Mouse (Mus musculus) regulatory T cell (primary cell): ENCODE data around the gene Atp10a.

ENCODE experiments used
- in situ Hi-C: fragments of 300-600 bp; cut with MboI, MseI; formaldehyde crosslinking; loops from one replicate; pipeline ENCODE4 v1.15.1; 2025; ENCODE audit warnings: high pct_unique_total_duplicates

Atp10a gene

DNA sequence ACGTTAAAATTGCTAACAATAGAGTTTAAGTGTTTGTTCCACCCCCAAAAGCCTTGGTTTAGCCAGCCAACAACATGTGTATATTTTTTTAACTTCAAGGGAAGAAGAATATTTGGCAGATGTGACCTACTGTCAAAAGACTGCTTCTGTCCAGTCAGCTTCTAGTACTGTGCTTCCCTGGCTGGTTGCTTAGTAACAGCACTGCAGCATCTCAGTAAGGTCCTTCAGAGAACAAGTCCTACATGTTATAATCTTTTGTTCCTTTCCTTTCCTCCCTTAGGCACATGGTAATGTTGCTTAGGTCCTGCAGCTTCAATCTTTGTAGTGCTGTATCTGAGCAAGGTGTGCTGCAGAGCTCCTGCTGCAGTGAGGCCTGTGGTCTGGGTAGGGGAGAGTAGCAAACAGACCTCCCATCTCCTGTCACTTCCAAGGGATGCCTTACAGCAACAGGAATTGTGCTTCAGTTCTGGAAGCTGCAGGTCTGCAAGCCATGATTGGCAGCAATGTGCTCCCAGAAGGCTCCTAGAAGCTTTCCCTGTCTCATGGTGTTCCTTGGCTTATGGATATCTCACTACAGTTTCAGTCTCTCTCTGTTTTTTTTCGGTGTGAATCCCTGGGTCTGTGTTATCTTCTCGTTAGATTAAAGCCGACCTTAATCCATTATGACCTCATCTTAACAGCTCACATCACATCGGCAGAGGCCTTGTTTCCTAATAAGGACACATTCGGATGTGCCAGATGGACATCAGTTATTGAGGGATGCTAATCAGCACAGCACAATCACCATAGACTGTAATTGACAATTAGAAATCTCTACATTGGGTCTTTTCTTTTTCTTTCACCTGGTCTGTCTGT lies 34.3 kb downstream of the Atp10a start:
- in situ Hi-C loops: no loop called here

DNA sequence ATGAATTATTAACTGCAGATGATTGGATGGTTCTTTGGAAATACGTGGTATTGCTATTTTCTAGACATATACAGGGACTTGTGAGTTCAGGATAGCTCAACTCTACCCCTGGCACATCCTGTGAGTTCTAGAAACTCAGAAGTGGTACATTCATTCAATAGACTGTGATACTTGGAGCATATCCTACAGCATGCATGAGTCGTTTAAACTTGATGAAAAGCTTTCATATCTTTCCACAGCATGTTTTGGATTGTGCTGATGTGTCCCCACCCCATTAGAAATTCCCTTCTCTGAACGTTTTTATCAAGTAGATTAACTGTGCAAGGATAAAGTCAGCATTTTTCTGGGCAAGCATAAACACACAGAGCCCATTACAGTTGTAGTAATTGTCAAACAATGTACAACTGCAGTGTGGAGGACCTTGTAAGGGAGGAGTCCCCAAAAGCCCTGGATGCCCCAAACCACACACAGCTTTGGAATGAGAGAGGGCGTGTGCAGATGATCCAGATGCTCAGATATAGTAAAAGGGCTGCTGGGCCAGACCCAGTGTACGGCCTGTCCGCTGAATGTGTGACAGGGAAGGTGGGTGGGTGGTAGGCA lies 35.1 kb downstream of the Atp10a start:
- in situ Hi-C loops: no loop called here

DNA sequence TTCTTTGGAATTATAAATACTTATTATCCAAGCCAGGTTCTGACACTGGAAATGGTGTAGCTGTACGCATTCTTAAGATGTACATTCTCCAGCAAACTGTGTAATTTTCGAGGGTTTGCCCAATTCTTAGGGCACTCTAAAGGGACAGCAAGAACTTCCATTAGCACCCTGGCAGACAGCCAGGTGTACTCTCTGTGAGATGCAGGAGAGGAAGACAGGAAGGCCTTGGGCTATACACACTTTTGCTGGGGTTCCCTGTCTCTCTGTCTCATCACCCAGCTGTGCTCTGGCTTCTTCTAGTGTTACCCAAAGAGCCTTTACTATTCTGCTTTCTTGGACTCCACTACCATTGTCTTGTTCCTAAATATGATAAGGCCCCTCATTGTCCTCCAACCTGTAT lies 36.7 kb downstream of the Atp10a start:
- in situ Hi-C loops: no loop called here

DNA sequence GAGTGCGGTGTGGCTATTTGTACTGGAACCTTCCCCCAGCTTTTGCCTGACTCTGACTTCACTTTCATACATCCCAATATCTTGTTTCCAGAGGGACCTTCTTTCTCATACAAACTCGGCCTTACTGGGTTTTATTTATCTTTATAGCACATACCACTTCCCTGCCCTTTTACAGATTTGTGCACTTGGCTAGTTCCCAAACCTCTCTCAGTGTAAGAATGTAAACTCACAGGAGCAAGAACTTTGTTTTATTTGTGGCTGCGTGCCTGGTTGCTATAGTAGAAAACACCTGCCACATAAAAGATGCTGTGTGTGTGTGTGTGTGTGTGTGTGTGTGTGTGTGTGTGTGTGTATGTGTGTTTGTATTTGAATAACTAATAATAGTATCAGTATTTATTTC lies 37.4 kb downstream of the Atp10a start:
- in situ Hi-C loops: no loop called here

DNA sequence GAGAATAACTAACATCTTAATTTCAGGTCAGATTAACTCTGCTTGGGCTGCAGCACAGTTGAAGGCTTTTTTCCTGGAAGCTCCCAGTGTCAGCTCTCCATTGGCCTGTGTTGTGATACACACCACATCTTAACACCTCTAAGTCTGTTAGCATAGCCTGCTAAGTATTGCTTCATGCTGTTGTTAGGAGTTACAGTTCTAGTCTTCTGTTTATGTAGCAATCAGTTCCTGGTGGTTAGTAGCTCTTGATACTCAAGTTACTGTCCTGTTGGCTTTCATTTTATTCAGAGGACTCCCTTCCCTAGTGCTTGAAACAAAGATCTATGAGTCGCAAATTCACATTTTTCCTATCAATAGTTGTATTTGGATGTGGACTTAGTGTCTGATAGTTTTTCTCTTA lies 39.7 kb downstream of the Atp10a start:
- in situ Hi-C loops: no loop called here

DNA sequence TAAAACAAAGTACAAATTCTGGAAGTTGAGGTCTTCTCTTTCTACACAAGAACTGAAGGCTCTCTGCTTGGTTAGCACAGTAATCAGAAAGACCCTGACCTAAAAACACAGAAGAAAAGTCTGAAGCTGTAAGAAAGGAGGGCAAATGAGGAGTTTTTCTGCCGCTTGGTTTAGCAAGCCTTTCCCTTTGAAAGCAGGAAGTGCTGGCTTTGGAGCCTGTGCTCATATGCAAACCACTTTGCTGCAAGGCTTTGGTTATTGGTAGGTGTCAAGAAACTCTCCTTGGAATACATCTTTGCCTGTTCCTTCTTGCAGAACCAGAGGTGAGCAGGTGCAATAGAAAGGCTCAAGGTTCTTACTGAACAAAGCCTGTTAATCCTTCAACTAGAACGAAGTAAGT lies 41.1 kb downstream of the Atp10a start:
- in situ Hi-C loops: no loop called here

DNA sequence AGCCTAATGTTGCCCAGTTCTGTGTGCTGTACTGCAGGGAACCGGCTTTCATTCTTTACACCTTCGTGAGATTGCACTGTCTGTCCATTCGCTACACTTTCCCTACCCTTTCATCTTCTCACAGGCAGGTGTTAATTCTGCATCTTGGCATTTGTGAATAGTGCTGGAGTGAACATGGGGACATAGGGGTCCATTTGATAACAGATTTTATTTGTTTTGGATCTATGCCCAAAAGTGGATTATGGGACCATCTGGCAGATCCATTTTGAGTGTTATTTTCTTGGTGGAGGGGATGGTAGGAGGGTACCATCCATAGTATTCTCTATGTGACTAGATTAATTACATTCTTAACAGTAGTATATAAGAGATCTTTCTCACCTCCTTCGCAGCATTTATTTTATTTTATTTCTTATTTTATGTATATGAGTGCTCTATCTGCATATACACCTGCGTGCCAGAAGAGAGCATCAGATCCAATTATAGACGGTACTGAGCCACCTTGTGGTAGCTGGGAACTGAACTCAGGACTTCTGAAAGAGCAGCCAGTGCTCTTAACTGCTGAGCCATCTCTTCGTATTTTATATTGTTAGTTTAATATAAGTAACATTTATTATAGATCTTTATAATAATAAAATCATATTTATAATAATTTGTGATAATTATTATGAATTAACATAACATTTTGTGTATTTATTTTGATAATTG lies 42.9 kb downstream of the Atp10a start:
- in situ Hi-C loops: no loop called here

DNA sequence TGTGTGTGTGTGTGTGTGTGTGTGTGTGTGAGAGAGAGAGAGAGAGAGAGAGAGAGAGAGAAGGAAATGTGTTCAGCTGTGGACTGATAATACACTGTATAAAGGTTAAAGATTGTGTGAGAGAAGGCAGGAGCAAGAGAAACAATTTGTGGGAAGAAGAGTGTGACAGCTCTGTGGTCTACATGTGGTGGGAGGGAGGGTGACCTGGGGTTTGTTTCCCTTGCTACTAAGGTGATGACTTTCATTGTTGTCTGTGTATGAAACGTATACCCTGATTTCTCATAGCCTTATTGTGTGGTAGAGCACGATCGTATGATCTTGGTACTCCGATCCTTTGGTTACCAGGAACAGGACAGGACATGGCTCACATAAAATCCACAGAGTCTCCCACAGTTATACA lies 45.3 kb downstream of the Atp10a start:
- in situ Hi-C loops: loop anchor here (10.0 kb wide), 1 partner anchor 1067 kb away; no protein-coding TSS in a partner anchor

DNA sequence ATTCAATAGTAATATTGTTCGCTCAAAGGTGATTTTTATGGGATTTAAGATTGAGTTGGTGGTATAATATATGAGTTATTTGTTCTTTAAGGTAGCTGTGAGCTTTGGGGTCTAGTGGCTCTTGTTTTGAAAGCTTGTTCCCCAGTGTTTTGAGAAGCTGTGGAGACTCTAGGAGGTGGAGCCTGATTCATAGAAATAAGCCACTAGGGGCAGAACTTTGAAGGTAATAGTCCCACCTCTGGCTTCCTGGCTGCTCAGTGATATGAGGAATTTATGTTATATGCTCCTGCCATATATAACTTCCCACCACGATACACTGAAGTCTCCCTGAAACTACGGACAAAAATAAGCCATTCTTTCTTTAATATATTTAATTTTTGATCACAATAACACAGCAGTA lies 49.2 kb downstream of the Atp10a start:
- in situ Hi-C loops: loop anchor here (10.0 kb wide), 1 partner anchor 1070 kb away; no protein-coding TSS in a partner anchor

DNA sequence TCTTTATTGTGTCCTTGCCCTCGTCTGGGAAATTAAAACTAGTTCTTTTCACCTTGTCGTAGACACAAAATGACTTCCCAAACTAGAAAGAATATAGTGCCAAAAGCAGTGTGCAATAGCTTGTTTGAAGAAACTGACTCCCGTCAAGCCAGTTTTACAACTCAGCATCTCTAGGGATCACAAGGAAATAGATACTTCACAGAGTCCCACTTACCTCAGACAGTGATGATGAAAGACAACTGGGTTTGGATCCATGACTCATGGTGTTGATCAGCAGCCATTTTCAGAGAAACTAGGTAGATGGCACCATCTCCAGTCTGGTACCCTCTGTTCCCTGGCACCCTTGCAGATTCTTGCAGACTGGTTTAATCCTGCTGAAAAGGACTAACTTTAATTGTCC lies 53.3 kb downstream of the Atp10a start:
- in situ Hi-C loops: loop anchor here (10.0 kb wide), 1 partner anchor 1075 kb away; no protein-coding TSS in a partner anchor

DNA sequence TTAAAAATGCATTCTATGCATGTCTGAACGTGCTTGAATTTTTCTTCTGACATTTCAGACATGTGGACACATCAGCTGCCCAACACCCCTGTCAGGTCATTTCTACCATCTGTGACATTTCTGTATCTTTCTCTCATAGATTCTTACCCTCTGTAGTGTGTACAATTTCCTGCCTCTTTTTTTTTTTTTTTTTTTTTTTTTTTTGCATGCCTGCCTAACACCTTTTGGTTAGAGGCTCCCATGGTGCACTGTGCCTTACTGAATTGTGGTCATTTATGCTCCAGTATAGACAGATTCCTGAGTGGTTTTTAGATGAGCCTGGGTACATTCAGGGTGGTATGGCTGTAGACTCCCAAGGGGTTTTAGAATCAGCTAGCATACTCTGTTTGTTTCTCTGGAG lies 54.3 kb downstream of the Atp10a start:
- in situ Hi-C loops: no loop called here

DNA sequence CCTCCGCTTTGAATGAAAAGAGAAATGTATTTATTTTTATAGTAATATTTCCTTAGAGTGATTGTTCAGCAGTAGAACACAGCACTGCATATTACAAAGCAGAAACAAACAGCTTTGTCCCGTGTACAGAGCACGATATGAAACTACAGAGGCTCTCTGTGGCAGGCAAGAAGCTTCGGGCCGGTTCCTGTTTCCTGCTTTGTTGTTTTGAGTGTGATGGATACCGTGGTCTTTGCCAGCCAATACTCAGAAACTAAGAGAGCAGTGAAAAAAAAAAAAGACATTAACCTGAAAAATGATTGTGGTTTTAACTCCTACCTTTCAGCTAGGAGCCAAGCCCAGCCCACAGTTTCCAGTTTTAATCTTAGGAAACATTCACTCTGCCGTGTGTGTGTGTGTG lies 55.8 kb downstream of the Atp10a start:
- in situ Hi-C loops: no loop called here

DNA sequence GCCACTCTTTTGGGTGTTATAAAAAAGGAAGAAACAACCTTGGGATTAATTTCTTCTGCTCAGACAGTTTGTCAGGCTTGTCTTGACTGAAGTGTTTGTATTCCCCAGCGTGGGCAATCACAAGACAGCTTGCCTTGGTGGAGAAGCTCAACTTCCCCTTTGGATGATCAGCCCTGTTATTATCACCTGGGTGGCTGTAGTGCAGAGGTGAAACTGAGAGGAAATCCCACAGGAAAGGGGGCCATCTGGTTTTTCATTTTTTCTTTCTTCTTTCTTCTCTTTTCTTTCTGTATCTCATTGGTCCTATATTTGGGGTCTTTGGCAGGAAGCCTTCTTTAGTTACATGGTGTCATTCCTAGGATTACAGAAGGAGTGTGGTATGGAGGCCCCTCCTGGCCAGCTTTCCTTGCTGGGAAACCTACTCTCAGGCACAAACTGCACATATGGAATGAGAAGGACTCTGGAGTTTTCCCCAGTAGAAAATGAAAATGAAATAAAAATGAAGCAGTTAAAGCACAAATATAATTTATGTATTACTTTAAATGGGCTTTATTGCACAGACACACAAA lies 59.7 kb downstream of the Atp10a start:
- in situ Hi-C loops: no loop called here

DNA sequence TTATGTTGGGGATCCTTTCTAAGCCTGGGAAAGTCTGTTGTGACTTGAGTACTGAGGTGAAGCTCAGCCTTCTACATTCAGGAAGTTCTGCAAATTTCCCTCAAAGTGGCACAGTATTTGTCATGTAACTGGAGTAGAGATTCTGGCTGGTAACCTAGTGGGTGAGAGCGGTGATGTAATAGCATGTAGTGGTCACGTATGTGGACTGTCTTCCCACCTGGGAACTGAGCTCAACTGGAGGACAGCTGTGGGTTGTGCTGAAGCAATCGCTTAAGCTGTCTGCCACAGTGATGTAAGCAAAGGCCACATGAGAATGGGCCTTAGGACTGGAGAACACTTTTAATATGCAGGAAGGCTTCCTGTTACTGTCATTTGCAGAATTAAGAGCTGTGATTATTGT lies 60.7 kb downstream of the Atp10a start:
- in situ Hi-C loops: no loop called here

DNA sequence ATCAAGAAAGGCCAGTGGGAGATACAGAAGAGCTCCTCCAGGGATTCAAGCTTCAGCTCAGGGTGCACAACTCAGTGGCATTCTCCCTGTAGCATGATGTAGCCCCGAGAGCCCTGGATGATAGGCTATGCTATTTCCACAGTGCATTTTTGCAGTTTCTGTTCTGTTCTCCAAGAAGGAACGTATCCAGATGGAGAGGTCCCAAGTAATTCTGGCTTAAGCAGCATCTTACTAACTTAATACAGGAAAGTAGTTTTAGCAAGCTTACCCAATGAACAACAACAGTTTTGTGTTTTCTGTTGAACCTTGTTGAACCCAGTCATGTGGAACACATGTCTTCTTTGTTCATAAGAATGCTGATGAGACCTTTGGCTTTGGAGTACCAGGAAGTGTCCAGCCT lies 62.6 kb downstream of the Atp10a start:
- in situ Hi-C loops: no loop called here

DNA sequence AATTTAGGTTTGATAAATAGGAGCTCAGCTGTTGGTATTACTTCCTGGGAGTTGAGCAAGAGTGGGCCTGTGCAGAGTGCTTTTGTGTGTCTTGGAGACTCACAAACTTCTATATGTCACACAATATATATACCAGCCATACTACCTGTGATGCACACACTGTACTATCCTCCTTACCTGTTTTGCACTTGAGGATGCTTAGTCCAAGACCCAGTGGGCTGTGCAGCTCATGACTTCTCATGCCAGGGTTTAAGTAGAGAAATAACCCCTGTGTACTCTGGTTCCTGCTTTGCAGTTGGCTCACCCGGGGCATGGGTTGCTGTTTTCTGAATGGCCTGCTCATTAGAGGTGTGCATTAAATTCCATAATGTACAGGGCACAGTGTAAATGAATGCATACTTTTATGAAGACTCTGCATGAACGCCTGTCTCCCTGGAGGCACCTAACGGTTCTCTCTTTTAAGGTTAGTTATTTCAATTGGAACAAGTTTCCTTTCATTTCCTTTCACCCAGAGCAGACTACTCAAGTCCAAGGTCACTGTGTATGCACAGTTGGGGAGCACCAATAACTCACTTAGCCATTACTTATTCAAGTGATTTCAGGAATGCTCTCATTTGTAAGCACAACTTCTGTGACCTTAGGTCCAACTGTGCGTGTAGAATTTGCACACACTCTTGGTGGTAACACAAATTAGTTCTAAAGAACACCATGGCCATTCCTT lies 63.4 kb downstream of the Atp10a start:
- in situ Hi-C loops: no loop called here

DNA sequence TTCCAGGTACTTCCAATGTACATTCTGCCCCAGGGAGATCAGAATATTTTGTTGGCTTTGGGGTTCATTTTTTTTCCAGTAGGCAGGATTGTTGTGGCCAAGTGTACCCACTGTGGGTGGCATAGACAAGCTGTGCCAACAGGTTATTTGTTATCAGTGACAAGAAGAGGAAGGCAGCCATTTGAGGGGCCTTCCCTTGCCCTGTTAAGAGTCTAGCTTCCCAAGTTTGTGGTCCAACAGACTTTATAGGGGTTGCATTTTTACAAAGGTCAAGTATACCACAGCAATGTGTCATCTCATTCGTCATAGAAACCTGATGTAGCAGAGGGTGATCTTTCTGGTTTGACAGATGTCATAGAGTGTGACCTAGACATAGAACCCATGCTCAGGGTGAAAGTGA lies 66.3 kb downstream of the Atp10a start:
- in situ Hi-C loops: no loop called here

DNA sequence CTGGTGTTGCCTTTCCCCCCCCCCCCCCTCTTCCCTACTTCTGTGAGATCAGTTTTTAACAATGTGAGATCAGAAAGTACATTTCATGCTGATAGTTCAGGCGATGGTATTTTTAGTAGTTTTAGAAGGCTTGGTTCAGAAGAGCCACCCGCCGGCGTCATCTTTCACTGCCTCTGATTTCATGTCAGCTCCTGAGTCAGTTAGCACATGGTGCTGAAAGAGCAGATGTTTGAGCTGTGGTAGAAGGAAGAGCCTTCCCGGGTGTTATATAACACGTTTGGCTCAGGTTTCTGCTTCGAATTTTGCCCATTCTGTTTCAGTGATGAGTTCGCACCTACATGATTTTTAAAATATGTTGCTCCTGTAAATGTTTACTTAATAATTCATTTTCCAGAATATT lies 74.2 kb downstream of the Atp10a start:
- in situ Hi-C loops: no loop called here

DNA sequence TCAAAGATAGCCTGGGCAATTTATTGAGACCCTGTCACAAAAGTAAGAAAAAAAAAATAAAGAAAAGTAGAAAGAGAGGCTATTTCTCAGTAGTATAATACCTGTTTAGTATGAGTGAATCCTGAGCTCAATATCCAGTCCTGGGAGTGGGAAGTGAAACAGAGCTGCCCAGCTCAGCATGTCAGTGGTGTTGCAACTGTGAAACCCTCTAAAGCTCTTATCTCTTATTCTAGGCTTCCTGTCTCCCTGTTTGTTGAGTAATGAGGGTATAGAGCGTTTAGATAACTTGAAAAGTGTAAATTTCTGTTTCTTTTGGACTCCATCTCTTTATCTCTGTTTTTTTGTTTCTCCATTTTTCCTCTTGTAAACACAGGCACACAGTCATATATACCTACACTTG lies 74.9 kb downstream of the Atp10a start:
- in situ Hi-C loops: no loop called here

DNA sequence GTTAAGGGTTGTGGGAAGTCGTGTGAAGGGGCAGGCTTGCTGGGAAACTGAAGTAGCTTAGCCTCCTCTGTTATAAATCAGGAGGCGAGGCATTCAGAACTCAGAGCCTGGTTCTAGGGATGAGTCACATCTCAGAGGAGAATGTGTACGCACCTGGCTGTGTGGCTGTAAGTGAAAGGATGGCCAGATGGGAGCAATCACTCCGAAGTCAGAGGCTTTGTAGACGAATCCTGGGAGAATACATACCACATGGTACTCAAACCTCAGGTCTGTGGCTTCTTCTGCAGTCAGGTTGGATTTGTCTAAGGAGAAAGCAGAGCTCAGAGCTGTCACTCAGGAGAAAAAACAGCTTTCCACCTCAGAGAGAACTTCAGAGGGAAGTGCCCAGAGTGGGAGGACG lies 76.4 kb downstream of the Atp10a start:
- in situ Hi-C loops: no loop called here

DNA sequence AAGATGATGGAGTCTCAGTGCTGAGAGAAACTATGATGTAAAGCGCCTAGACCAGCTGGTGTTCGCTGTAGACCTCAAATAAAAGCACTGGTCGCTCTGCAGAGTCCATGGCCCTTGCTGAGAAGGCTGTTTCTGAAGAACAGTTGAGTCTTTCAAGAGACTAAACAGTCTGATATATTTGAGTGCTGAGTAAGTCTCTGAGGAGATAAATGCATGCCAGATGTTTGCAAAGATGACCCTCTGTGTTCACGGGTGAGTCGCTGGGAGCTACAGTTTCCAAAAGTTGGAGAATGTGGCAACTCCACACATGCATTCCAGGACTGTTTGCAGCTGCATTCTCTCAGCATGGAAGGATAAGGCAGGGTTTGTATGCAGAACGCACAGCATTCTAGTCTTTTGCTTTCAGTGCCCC lies 77.5 kb downstream of the Atp10a start:
- in situ Hi-C loops: no loop called here
